Mouse (Mus musculus): ENCODE measurements at regions not wholly inside any gene's neighbourhood (a gene's known extent, or its start where the extent isn't known, plus 50 kb on each side); places are given as distances from the start of the nearest gene placed in this dataset.
A peak's percentile ranks its signal among the peaks of the same experiment; 100 is the strongest.

DNA sequence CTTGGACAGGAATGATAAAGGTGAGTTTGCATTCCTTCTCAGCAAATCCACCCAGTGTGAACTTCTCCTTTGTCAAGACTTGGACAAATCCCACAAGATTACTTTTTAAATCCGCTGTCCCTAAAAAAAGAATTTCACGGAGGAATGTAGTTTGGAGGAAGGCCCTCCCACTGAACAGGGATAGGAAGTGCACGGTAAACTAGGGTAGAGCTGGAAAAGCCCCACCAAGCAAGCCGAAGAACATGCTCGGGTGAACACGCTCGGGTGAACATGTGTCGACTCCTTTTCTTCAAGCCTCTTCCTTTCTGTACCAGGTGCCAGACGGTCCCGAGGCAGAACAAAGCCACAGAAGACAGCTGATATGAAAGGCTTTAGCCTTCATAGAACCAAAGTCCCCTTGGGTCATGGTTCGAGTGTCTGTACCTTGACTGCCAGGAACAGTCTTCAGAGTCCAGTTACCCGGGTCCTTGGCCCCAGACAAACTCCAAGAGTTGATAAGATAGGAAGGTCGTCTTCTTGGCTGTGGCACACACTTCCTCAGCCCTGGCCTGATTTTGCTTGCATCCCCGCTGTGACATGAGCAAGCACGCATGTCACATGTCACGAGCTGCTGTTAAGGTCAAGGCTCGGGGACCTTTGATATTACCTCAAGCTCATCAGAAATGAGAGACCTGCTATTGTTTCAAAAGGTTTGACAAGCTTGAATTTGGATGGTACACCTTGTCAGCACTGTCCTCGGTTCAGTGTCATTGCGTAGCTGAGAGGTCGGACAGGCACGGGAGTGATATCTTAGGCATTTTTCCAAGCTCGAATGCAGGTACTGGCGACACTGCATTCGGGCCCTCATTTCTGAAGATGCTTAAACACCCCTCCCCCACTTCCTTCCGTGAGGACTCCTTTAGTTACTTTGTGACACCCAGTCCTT is 51.5 kb upstream of the Ryk start:
- 70% methylated on average over 25 of the region's 25 CpGs for WGBS
- no peak overlapping the region for H3K9ac ChIP-seq (ENCODE audit: low read depth, low read length, severe bottlenecking)
- peaks cover 25% of the 10 kb centered on the region for H3K4me1 ChIP-seq (ENCODE audit: control insufficient read depth, insufficient read depth, low read length)
- H3K9me3 ChIP-seq (ENCODE audit: control insufficient read depth, low read length) = no peaks in the 10 kb centered on the region
- H3K27ac ChIP-seq (replicated peaks; ENCODE audit: low read depth, low read length) = no peak overlapping the region
- ATAC-seq (ENCODE audit: low FRiP score, low read depth) (no peak), DNase-seq (ENCODE audit: low spot score) (no peak)
- no peak overlapping the region for H3K4me3 ChIP-seq (replicated peaks; ENCODE audit: low read length)
- no peaks in the 10 kb centered on the region for H3K27me3 ChIP-seq (ENCODE audit: control insufficient read depth, insufficient read depth, low read length)
- H3K36me3 ChIP-seq (ENCODE audit: control insufficient read depth, insufficient read depth, low read length) = no peaks in the 10 kb centered on the region
- no peak for TF ChIP-seq POLR2A (IDR thresholded peaks at IDR 0.05; ENCODE audit: borderline replicate concordance, extremely low read depth, insufficient read depth, insufficient read length)
- no peak overlapping the region for H3K4me2 ChIP-seq (replicated peaks; ENCODE audit: low read depth, low read length, severe bottlenecking)

DNA sequence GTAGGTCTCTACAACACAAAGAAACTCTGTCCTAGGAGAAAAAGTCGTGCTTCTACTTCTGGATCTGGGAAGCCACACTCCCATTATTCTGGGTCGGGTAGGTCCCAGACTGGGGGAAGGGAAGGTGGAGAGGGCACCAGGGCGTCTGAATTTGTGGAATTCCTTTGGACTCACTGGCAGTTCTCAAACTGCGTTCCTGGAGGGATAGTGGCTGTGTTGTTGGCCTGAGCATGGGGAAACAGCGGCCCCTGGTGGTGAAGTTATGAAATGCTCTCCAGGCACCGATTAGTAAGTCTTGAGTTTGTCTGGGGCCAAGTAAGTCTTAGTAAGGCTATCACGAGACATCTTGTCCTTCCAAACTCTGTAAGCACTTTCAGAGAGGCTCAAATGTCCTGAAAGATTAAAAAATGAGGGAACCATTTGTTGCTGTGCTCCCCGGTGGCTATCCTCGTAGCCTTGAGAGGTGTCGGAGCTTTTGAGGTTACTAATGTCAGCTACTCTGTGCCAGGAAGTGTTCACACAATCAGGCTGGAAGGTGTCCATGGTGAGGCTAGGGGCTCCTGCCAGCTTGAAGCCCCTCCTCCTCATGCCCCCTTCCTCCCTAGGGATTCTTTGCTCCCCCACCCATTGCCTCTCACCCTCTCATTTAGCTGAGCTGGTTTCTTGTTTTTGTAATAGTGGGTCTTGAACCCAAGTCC is 50.2 kb upstream of the Ryk start:
- H3K27ac ChIP-seq (replicated peaks; ENCODE audit: low read depth, low read length) = no peak overlapping the region
- TF ChIP-seq POLR2A (IDR thresholded peaks at IDR 0.05; ENCODE audit: borderline replicate concordance, extremely low read depth, insufficient read depth, insufficient read length) = no peak

More for the DNA sequence above, 50.2 kb upstream of the Ryk start:
- Histone ChIP-seq H3K9me3 (ENCODE audit: control insufficient read depth, low read length) (no peaks in the 10 kb centered on the region), H3K4me1 (ENCODE audit: control insufficient read depth, insufficient read depth, low read length) (peaks cover 16% of the 10 kb centered on the region), H3K4me3 (replicated peaks; ENCODE audit: low read length) (no peak overlapping the region), H3K9ac (ENCODE audit: low read depth, low read length, severe bottlenecking) (no peak overlapping the region), H3K4me2 (replicated peaks; ENCODE audit: low read depth, low read length, severe bottlenecking) (no peak overlapping the region), H3K27me3 (ENCODE audit: control insufficient read depth, insufficient read depth, low read length) (no peaks in the 10 kb centered on the region), H3K36me3 (ENCODE audit: control insufficient read depth, insufficient read depth, low read length) (no peaks in the 10 kb centered on the region)
- DNase-seq (ENCODE audit: low spot score) (peak; percentile 92), ATAC-seq (ENCODE audit: low FRiP score, low read depth) (0 out of 2 replicates have a peak, but pooled peaks have one; percentile 56)
- WGBS = 12% methylated on average over 10 of the region's 10 CpGs

Data from limb, embryonic 14.5 days (tissue).